Mouse (Mus musculus) limb, embryonic 12.5 days (tissue): ENCODE data around the gene Fezf2. TPM values are rescaled to one million over a fixed set of nuclear protein-coding genes. Genes with fewer than 3 reads are reported as not detected.

Experiments used
- ATAC-seq: fragments of 200-750 bp; cut with Nextera tagmentation; 2 replicates; pipeline ENCODE4 v1.8.0; 2017; ENCODE audit warnings: low read depth, moderate TSS enrichment; ENCODE audit not compliant: insufficient number of reproducible peaks, insufficient read depth, low FRiP score, low TSS enrichment
- H3K27ac ChIP-seq: fragments of 300-500 bp; sonication (generic); 2 replicates; pipeline ENCODE4 v1.5.1; 2016; ENCODE audit warnings: mild to moderate bottlenecking, moderate library complexity
- H3K27me3 ChIP-seq: fragments of 300-500 bp; sonication (generic); 2 replicates; pipeline ENCODE4 v1.6.1; 2016; ENCODE audit warnings: mild to moderate bottlenecking, moderate library complexity
- H3K36me3 ChIP-seq: fragments of 300-500 bp; sonication (generic); 2 replicates; pipeline ENCODE4 v1.6.1; 2016; ENCODE audit warnings: mild to moderate bottlenecking, moderate library complexity
- H3K4me1 ChIP-seq: fragments of 300-500 bp; sonication (generic); replicated peaks from 2 replicates; pipeline ENCODE4 v1.6.1; 2016
- H3K4me2 ChIP-seq: fragments of 300-500 bp; sonication (generic); 2 replicates; pipeline ENCODE4 v1.6.1; 2016; ENCODE audit warnings: mild to moderate bottlenecking, moderate library complexity
- H3K4me3 ChIP-seq: fragments of 300-500 bp; sonication (generic); replicated peaks from 2 replicates; pipeline ENCODE4 v1.5.1; 2016; ENCODE audit warnings: mild to moderate bottlenecking
- H3K9ac ChIP-seq: fragments of 300-500 bp; sonication (generic); replicated peaks from 2 replicates; pipeline ENCODE4 v1.6.1; 2016; ENCODE audit warnings: mild to moderate bottlenecking, moderate library complexity
- H3K9me3 ChIP-seq: fragments of 300-500 bp; sonication (generic); 2 replicates; pipeline ENCODE4 v1.6.1; 2016; ENCODE audit warnings: mild to moderate bottlenecking, moderate library complexity
- WGBS: fragments of 180-500 bp; shearing (Covaris S2); methylation state at CpG from one replicate; pipeline ENCODE4 v1.1.7; 2016; 5-methylcytosine and 5-hydroxymethylcytosine counted together
- polyA plus RNA-seq: library from polyadenylated mRNA; unstranded; fragments of >200 nt; fragmentation: Nextera tagmentation; extraction: Ambion mirVana; gene quantifications from 2 replicates; pipeline ENCODE4 v1.2.1, GENCODE M21; 2016

Fezf2 gene
- 0.33 and 0.45 TPM in 2 replicates for polyA plus RNA-seq

DNA sequence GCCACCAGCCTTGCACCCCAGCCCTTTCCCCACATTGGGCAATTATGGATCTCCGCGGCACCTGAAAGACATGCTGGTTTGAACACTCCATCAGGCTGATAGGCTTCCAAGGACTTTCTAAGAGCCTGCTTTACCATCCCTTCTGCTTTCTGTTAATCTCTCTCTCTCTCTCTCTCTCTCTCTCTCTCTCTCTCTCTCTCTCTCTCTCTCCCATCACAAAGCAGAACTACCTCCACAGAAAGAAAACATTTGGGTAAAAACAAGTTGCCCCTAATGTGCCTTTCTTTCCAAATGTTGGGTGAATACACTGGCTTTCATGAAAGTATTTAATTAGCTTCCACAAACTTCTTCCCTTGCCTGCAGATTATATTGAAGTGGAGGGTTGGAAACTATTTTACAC is at the start of gene Fezf2:
Gene Fezf2, minus strand, starts transcription at position 101 of the 400 bp plus-strand sequence.
- Histone ChIP-seq H3K4me3 (no peak within 1 kb of the TSS), H3K4me2 (0 out of 2 replicates have a peak within 1 kb of the TSS, but pooled peaks have one; percentile 48), H3K9ac (no peak within 1 kb of the TSS), H3K36me3 (no peaks in the 10 kb centered on the region), H3K9me3 (no peaks in the 10 kb centered on the region), H3K27ac (no peak within 1 kb of the TSS), H3K4me1 (peaks cover 26% of the 10 kb centered on the region), H3K27me3 (peaks cover 98% of the 10 kb centered on the region)
- ATAC-seq: no peak
- WGBS: 0% methylated on average over 2 of the region's 2 CpGs

DNA sequence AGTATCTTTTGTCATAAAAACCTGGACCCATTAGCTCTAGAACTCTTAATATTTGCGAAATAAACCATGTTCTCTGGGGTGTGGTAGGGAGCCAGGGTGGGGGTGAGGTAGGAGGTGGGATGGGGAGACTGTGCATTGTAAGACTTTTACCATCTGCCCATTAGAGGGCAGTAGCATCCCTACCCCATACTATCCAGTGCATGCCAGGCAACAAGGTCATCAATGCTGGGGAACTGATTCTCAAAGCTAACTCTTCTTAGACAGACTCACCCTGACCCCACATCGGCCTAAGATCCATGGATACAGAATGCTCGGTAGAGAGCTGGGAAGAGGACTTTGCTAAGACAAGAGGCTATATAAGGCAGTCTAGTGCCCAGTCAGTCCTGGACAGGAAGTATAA is 49.6 kb upstream of the Fezf2 start:
- Histone ChIP-seq H3K4me2 (no peak overlapping the region), H3K27me3 (no peaks in the 10 kb centered on the region)
- 76% methylated on average over 3 of the region's 3 CpGs for WGBS

DNA sequence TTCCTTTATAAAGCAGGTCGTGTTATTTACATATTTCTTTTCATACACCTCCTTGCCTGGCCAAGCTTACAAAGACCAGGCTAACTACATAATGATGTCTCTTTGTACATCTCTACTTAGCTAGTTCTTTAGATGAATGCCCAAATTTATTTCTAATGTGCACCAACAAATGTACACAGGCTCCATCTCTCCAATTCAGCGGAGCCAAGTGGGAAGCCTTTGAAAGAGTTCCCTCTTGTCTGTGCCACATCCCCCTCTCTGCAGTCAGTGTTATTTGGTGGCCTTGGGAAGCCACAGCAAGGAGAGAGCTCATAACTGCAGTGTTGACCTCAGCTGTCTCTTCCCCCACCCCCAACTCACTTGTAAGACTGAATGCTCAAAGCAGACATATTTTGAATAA is 46.3 kb upstream of the Fezf2 start:
- peaks cover under 1% of the 10 kb centered on the region; the same call in 1 of the 2 replicates for H3K4me1 ChIP-seq
- 65% methylated on average over 2 of the region's 2 CpGs for WGBS

More for the DNA sequence above, 49.6 kb upstream of the Fezf2 start:
- Histone ChIP-seq H3K27ac (no peak overlapping the region), H3K4me1 (no peaks in the 10 kb centered on the region), H3K9ac (no peak overlapping the region), H3K9me3 (no peaks in the 10 kb centered on the region), H3K4me3 (no peak overlapping the region), H3K36me3 (no peaks in the 10 kb centered on the region)
- no peak for ATAC-seq

DNA sequence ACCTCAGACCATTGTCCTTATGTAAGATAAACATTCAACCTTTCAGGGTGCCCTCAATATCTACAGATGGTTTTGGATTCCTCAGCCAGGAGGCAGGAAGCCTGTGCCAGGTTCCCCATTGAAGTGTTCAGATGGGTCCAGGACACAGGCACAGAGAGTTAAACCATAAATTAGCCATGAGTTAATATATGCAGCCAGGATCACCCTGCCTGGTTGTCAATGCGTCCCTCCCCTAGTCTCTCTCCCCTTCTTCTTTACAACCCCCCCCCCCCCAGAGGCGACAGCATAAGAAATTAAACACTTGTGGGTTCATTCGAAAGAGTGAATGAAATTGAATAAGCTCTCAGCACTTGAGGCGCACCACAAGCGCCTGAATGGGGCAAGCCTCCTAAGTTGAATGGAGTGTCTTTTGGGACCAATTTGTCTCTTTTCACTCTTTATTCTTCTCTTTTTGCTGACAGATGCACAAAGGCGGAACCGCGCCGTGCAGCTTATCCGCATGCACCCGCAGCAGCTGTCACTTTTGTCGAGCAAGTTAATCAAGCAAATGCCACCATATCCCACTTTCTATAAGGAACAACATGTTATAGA is 45.4 kb upstream of the Fezf2 start:
- WGBS: 70% methylated on average over 12 of the region's 12 CpGs

More for the DNA sequence above, 46.3 kb upstream of the Fezf2 start:
- Histone ChIP-seq H3K9me3 (no peaks in the 10 kb centered on the region), H3K4me2 (no peak overlapping the region), H3K4me3 (no peak overlapping the region), H3K9ac (no peak overlapping the region), H3K36me3 (no peaks in the 10 kb centered on the region), H3K27ac (no peak overlapping the region), H3K27me3 (no peaks in the 10 kb centered on the region; the same call in 1 of the 2 replicates)
- no peak for ATAC-seq

DNA sequence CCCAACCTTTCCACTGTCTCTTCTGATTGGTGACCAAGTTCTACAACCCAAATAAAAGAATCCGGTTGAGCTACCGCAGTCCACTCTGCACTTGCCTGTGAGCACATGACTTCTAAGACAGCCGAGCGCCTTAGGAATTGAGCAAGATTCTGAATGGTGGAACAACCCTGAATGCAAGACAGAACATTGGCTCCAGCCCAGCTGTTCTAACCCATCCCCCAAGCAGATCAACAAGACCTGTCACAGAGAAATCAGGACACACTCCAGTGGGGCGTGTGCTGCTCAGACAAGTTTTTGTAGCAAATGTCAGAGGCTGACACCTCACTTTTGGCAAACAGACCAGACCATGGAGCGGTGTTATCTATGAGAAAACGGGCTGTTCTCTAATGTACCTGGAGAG is 43.2 kb upstream of the Fezf2 start:
- ATAC-seq: no peak
- Histone ChIP-seq H3K27me3 (no peaks in the 10 kb centered on the region; the same call in 1 of the 2 replicates), H3K9me3 (no peaks in the 10 kb centered on the region), H3K36me3 (no peaks in the 10 kb centered on the region), H3K9ac (no peak overlapping the region), H3K4me3 (no peak overlapping the region), H3K27ac (no peak overlapping the region), H3K4me1 (peaks cover 16% of the 10 kb centered on the region), H3K4me2 (no peak overlapping the region)
- 81% methylated on average over 7 of the region's 7 CpGs for WGBS

More for the DNA sequence above, 45.4 kb upstream of the Fezf2 start:
- Histone ChIP-seq H3K4me1 (peaks cover 10% of the 10 kb centered on the region), H3K27me3 (no peaks in the 10 kb centered on the region; the same call in 1 of the 2 replicates), H3K9ac (no peak overlapping the region), H3K4me3 (no peak overlapping the region), H3K27ac (no peak overlapping the region), H3K36me3 (no peaks in the 10 kb centered on the region), H3K4me2 (no peak overlapping the region), H3K9me3 (no peaks in the 10 kb centered on the region)
- no peak for ATAC-seq

DNA sequence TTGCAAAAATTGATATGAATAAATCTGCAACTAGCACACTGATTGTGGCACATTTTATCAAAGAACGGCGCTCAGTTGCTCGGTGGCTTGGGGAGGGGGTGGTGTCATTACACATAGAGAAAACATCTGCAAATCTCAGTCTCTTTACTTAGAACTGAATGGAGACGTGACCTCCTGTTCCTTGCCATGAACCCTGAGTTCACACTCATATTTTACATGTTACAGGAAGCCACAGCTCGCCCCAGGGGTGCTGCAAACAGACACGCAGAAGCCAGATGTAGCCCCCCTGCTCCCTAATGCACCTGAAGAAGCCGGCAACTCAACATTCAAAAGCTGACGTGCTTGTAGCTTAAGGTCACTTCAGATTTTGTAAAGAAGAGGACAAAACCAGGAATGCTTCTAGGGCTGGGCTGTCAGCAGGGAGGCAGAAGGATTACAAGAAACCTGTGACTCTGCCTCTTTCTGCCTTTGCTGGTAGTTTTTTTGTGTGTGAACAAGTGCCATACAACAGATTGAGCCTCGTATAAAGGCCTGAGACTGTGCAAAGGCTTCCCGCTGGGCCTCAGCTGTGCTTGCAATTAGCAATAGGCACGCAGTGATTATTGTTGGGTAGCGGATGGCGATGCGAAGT is 40.9 kb upstream of the Fezf2 start:
- no peaks in the 10 kb centered on the region; the same call in 1 of the 2 replicates for H3K27me3 ChIP-seq
- no peak overlapping the region for H3K4me3 ChIP-seq
- peaks cover 16% of the 10 kb centered on the region for H3K4me1 ChIP-seq
- no peak overlapping the region for H3K9ac ChIP-seq
- no peaks in the 10 kb centered on the region for H3K36me3 ChIP-seq
- no peak overlapping the region; the same call in 1 of the 2 replicates for H3K4me2 ChIP-seq
- WGBS: 11% methylated on average over 14 of the region's 14 CpGs
- ATAC-seq: peak; percentile 48; the same call in 1 of the 2 replicates
- no peaks in the 10 kb centered on the region for H3K9me3 ChIP-seq
- no peak overlapping the region for H3K27ac ChIP-seq

DNA sequence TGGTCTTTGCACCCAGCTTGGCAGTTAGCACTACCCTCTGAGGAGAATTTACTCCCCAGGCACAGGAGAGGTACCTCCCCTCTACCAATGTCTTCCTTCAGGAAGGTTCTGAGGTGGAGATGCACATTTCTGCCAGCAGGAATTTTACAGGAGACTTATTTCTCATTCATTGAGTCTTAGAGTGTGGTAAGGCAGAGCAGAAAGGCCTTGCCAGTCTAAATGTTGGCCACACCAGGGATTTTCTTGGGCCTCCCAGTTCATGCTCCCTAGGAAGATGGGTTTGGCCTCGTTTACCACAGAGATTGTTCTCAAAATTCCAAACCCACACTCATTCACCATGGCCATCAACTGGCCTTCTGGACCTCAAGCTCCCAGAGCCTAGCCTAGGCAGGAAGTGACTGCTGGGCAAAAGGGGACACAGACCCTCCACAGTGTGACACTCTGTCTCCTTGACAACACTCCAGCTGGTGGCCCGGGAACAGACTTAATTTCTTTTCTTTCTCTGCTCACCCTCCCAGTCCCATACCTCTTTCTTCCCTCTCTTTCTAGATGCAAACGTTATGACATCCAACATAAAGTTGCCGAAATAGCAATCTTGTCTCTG is 40.3 kb upstream of the Fezf2 start:
- ATAC-seq: no peak
- H3K4me1 ChIP-seq: peaks cover 16% of the 10 kb centered on the region
- H3K4me2 ChIP-seq: no peak overlapping the region
- H3K27ac ChIP-seq: no peak overlapping the region
- WGBS: 22% methylated on average over 4 of the region's 4 CpGs
- no peak overlapping the region for H3K4me3 ChIP-seq
- no peaks in the 10 kb centered on the region for H3K36me3 ChIP-seq
- no peaks in the 10 kb centered on the region for H3K9me3 ChIP-seq
- no peaks in the 10 kb centered on the region; the same call in 1 of the 2 replicates for H3K27me3 ChIP-seq
- no peak overlapping the region for H3K9ac ChIP-seq

DNA sequence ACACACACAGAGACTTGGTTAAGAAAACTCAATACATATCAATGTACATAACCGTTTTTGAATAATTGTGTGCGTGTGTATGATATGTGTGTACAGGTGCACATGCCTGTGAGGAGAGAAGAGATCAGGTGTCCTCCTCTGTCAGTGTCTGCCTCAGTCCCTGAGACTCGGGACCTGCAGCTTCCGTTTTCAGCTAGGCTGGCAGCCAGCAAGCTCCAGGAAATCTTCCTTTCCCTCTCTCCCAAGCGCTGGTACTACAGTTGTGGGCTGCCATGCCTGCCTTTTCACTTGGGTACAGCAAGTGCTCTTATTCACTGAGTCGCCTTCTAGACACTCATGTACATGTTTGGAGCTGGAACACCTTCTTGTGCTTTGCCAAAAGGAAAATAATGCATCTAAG is 39.2 kb upstream of the Fezf2 start:
- no peak overlapping the region for H3K9ac ChIP-seq
- 77% methylated on average over 6 of the region's 6 CpGs for WGBS
- no peak overlapping the region for H3K4me2 ChIP-seq
- H3K4me1 ChIP-seq: peaks cover 16% of the 10 kb centered on the region
- no peaks in the 10 kb centered on the region; the same call in 1 of the 2 replicates for H3K27me3 ChIP-seq
- no peak overlapping the region for H3K27ac ChIP-seq
- H3K4me3 ChIP-seq: no peak overlapping the region
- ATAC-seq: no peak
- no peaks in the 10 kb centered on the region for H3K36me3 ChIP-seq
- no peaks in the 10 kb centered on the region for H3K9me3 ChIP-seq

DNA sequence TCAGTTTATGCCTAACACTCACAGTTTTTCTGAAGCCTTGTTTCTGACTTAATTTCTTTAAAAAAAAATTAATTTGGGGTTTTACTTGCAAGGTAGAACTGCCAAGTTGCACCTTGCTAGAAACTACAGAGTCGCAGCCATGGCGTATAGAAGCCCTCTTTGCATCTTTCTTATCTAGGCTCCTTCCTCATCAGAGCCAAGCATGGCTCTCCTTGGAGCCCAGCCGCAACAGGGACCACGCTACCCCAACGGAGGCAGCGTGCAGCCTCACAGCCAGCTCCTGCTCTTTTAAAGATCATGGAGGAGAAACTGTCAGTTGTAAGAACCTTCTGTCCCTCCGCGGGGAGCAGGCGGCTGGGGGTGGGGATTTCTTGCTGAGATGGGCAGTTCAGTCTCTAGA is 29.9 kb upstream of the Fezf2 start:
- no peak overlapping the region for H3K4me3 ChIP-seq
- H3K36me3 ChIP-seq: no peaks in the 10 kb centered on the region
- no peak overlapping the region for H3K4me2 ChIP-seq
- no peak for ATAC-seq
- H3K9ac ChIP-seq: no peak overlapping the region
- WGBS: 22% methylated on average over 9 of the region's 9 CpGs
- peaks cover 15% of the 10 kb centered on the region for H3K27me3 ChIP-seq
- no peaks in the 10 kb centered on the region for H3K9me3 ChIP-seq
- H3K27ac ChIP-seq: no peak overlapping the region
- 0 out of 2 replicates have a peak, but pooled peaks cover 3% of the 10 kb centered on the region for H3K4me1 ChIP-seq

DNA sequence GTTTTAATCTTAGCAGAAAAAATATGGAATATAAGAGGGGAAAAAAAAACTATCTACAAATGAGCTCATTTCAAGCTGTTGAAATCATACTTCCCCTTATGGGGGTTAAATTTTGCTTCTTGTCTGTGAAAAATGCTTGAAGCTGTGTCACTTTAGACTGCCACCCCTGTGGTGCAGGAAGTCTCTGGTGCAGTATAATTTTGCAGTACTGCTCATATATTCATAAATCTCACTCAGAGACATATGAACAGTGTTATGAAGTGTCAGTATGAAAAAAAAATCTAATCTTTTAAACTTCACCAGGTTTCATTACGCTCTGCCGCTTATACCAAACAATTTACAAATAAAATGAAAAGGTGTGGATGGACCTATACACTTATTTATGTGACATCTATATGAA is 29.3 kb upstream of the Fezf2 start:
- no peaks in the 10 kb centered on the region for H3K36me3 ChIP-seq
- no peak for ATAC-seq
- H3K9me3 ChIP-seq: no peaks in the 10 kb centered on the region
- peaks cover 15% of the 10 kb centered on the region for H3K27me3 ChIP-seq
- 93% methylated on average over 2 of the region's 2 CpGs for WGBS
- H3K4me2 ChIP-seq: no peak overlapping the region
- no peak overlapping the region for H3K4me3 ChIP-seq
- no peak overlapping the region for H3K9ac ChIP-seq
- H3K4me1 ChIP-seq: 0 out of 2 replicates have a peak, but pooled peaks cover 3% of the 10 kb centered on the region
- no peak overlapping the region for H3K27ac ChIP-seq

DNA sequence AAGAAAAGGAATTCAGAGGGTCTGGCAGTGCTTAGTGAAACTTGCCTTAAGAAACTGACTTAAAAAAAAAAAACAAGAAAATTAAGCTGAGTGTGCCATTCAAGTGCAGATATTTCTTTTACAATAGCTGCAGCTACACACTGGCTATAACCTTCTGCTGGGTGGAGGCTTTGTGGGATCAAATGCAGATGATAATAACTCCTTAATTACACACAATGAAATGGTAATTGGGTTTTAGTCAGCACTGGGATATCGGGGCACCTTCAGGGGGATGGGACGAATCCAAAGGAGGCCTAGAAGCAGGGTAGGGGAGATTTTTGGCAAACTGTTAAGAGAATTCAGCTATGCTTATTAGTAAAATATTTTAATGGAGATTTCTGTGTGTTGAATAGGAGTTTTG is 27.5 kb upstream of the Fezf2 start:
- WGBS: 54% methylated on average over 2 of the region's 2 CpGs
- no peak for ATAC-seq
- peaks cover 15% of the 10 kb centered on the region for H3K27me3 ChIP-seq

More for the DNA sequence above, 27.5 kb upstream of the Fezf2 start:
- Histone ChIP-seq H3K27ac (no peak overlapping the region), H3K4me3 (no peak overlapping the region), H3K36me3 (no peaks in the 10 kb centered on the region), H3K9ac (no peak overlapping the region), H3K4me2 (no peak overlapping the region), H3K9me3 (no peaks in the 10 kb centered on the region), H3K4me1 (0 out of 2 replicates have a peak, but pooled peaks cover 3% of the 10 kb centered on the region)
